Mouse (Mus musculus) induced T-regulatory cell, adult 2 months (primary cell): Measurements from ENCODE around the gene Krtap5-4.
"Not testable (repeated sequence)": the region's sequence is repeated elsewhere in the genome, so short reads cannot be mapped to it uniquely, and the experiment has no call there.

Experiments
- DNase-seq: peaks from one replicate; pipeline ENCODE4 v3.0.0-alpha.2; 2012; ENCODE audit warnings: low read depth

Krtap5-4 gene

GRCm38 (mm10) chr7:142321637-142322306, 18.4 kb downstream of the Krtap5-4 start:
- not testable (repeated sequence) for DNase-seq

GRCm38 (mm10) chr7:142322641-142323040, 19.3 kb downstream of the Krtap5-4 start:
- no peak for DNase-seq

DNA sequence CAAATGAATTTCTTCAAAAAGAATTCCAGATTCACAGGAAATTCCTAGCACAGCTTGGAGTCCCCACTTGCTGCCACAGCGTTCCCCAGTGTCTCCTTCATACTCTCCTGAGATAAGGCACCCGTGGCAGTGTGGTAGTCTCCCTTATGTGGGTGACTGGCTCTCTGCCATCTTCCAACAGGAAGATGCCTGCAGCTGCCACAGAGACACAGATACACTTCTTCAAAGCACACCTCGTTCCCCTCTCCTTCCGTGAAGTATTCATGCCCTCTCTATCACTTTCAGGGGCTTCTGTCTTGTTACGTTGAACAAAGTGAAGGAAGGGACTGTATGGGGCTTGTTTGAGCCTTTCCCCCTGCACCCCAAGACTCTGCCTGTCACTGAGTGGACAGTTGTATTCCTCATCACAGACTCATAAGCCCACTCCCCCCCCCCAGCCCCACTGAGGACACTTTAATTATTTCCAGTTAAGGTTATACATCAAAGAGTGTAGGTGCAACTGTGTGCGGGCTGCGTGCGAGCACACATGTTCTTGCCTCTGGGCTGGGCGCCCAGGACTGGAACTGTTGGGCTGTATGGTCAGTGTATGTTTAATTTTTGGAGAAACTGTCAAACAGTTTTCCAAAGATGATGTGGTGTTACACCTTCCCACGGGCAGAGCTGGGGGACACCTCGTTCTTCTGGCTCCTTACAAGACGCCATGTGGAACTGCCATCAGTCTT, 20.2 kb downstream of the Krtap5-4 start:
- no peak for DNase-seq

- no peak for DNase-seq
Observed at GRCm38 (mm10) chr7:142326714-142327445, 23.5 kb downstream of the Krtap5-4 start.

- no peak for DNase-seq
Observed at GRCm38 (mm10) chr7:142328507-142328906, 25.2 kb downstream of the Krtap5-4 start.

- no peak for DNase-seq
Observed at GRCm38 (mm10) chr7:142330271-142330724, 26.9 kb downstream of the Krtap5-4 start.

DNA sequence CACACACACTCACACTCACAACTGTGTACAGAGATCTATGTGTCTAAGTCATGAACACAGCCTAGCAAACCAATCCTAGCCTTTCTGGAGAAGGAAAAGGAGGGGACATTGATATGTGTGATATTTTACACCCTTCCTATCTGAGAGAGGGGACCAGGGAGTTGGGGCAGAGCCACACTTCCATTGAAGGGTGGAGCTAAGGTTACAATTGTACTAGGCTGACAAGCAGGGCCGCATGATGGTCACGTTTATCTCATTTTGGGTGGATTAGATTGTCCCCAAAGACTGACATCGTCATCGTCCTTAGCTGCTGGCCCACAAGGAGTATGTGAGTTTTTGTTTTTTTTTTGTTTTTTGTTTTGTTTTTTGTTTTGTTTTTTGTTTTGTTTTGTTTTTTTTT, 27.9 kb downstream of the Krtap5-4 start:
- no peak for DNase-seq

DNA sequence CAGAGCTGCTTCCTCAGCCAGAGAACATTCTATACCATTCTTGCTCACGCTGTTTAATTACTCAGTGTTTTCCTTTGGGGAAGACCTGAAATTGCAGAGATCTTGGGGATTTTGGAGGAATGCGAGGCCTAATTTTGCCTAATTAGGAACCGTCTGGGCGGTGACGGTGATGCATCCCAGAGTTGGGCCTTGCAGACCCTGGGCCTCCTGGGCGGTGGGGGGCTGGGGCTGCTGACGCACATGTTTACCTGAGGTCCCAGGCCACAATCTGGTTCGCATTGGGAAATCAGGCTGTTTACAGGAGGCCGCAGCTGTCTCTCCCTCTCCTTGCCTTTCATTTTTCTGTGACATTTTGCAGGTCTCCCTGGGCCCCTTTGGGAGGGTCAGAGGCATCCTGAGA, 29.4 kb downstream of the Krtap5-4 start:
- not testable (repeated sequence) for DNase-seq

DNA sequence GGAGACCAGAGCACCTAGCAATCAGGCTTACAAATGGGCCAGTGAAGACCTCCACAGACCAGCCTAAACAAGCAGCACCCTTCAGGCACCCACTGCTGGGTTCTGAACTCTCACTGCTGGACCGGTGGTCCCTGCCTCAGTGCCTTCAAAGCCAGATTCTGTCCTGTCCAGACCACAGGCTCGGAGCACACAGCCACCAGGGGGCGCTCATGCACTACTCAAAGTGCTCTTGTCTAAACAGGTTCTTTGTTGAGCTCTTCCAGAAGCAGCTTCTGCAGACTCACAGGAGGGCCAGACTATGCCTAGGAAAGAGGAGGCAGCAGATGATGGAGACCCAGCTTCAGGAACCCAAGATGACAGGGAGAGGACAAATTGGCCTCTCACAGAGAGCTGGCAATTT, 30.9 kb downstream of the Krtap5-4 start:
- DNase-seq: peak; percentile 91

- no peak for DNase-seq
Observed at GRCm38 (mm10) chr7:142335151-142335550, 31.8 kb downstream of the Krtap5-4 start.

DNA sequence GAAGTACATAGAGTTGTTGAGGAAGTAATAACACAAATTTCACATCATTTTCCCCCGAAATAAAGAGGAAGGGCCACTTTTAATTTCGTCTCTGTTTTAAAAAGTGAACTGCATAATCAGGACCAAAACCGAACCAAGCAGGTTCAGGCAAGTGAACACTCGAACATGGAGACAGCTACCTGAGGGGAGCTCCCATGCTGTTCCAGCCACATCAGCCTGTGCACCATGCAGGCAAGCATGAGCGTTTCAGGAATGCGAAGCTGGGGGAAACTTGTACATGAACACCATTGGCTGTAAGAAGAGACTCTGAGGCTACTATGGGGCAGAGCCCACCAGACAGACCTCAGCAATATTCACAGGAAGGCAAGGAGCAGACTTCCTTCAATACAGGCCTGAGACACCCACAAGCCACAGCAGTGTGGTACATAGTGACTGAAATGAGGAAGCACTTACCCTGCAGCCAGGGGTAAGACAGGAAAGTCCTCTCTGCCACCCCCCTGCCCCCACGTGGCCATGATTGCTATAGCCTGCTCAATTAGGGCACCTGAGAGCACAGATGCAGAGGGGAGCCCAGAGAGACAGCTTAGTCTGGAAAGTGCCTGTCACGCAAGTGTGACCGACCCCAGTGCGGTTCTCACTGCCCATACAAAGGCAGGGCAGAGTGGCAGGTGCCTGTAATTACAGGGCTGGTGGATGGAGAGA, 37.1 kb downstream of the Krtap5-4 start:
- peak; percentile 54 for DNase-seq

- DNase-seq: no peak
Observed at GRCm38 (mm10) chr7:142341564-142342246, 38.4 kb downstream of the Krtap5-4 start.

- no peak for DNase-seq
Observed at GRCm38 (mm10) chr7:142342247-142342640, 38.9 kb downstream of the Krtap5-4 start.

GRCm38 (mm10) chr7:142347542-142347941, 44.2 kb downstream of the Krtap5-4 start:
- peak; percentile 18 for DNase-seq

DNA sequence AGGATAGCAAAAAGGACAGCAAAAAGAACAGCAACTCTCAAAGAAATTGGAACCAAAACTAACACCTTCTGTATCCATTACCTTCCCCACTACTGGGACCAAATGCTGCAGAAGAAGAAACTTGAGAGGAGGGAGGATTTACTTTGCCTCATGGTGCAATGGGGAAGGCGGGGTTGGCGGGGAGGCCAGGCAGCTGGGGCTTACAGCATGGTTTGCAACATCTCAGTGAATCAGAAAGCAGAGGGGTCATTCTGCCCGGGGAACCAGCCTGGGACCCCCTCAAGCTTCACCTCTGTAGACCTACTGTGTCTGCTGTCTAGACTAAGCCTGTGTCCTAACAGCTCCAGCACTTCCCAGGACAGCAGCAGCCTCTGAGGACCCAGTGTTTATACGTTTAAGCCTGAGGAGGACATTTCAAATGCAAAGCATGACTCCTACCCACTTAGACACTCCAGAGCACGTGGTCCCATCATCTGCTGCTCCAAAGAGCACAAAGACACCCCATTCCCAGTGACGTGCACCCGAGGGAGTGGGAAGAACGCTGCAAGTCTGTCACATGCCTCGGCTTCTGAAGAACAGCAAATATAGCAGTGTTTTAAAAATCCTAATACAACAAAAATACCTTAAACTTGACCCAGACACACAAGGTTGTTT, 46.1 kb downstream of the Krtap5-4 start:
- DNase-seq: no peak

DNA sequence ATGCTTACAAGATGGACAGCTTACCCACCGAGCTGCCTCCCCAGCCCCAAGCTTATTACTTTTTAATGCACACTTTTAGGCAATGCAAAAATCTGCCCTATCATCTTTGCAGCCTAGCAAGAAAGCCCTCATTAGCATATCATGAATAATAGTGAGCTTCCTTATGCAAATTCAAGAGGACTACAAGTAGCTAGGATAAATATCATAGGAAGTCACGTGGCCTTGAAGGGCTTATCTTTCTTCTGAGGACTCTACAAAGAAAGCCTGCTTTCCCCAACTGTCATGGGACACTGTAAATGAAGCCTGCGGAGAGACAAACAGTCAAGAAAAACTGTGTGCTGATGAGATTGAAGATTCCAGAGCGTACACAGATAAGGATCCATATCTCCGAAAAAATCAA, 48.2 kb downstream of the Krtap5-4 start:
- DNase-seq: peak; percentile 78

DNA sequence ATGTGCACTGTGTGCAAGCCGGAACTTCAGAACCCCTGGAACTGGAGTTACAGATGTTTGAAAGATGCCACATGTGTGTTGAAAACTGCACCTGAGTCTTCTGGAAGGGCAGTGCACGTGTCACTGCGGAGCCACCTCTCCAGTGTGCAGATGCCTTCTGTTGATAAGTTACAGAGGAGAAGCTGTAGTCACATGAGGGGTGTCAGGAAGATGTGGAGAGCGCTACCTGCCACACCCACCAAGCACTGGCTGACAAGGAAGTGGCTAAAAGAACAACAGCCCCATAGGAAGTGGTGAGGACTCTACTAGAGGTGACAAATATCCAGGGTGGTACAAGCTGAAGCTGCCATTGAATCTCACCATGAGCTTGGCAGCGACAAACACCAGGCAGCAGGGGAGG, 50.5 kb downstream of the Krtap5-4 start:
- DNase-seq: peak; percentile 82
